Mouse (Mus musculus) kidney, adult 2 months (tissue): Measurements from ENCODE around the gene Clip2. TPM values are rescaled to one million over a fixed set of nuclear protein-coding genes. Genes with fewer than 3 reads are reported as not detected.

Experiments used
- DNase-seq: peaks from one replicate; pipeline ENCODE4 v3.0.0; 2021
- H3K27ac ChIP-seq: fragments of 200-500 bp; 2 replicates; pipeline ENCODE4 v1.5.1; 2012; ENCODE audit warnings: low read depth, low read length, control low read depth, inconsistent platforms; ENCODE audit not compliant: insufficient read depth
- H3K27me3 ChIP-seq: fragments of 200-500 bp; replicated peaks from 2 replicates; pipeline ENCODE4 v1.6.1; 2012; ENCODE audit warnings: mild to moderate bottlenecking, moderate library complexity, low read length, inconsistent platforms; ENCODE audit not compliant: control insufficient read depth, insufficient read depth
- H3K36me3 ChIP-seq: fragments of 200-500 bp; 2 replicates; pipeline ENCODE4 v1.6.1; 2012; ENCODE audit warnings: mild to moderate bottlenecking, moderate library complexity, low read length, inconsistent platforms; ENCODE audit not compliant: control insufficient read depth, insufficient read depth
- H3K4me1 ChIP-seq: fragments of 200-500 bp; 2 replicates; pipeline ENCODE4 v1.6.1; 2011; ENCODE audit warnings: low read length; ENCODE audit not compliant: control insufficient read depth, insufficient read depth
- H3K4me3 ChIP-seq: fragments of 200-500 bp; 2 replicates; pipeline ENCODE4 v1.5.1; 2011; ENCODE audit warnings: mild to moderate bottlenecking, low read depth, low read length, control low read depth; ENCODE audit not compliant: insufficient read depth
- CTCF ChIP-seq: fragments of 200-500 bp; conservative IDR thresholded peaks from 2 replicates; pipeline ENCODE4 v1.5.1; 2011; ENCODE audit warnings: low read depth, mild to moderate bottlenecking, control low read depth, low read length, moderate library complexity, mixed read lengths; ENCODE audit not compliant: insufficient read depth, insufficient read length
- POLR2A ChIP-seq: fragments of 200-500 bp; IDR thresholded peaks from one replicate; pipeline ENCODE4 v1.6.1; 2011; ENCODE audit warnings: low read depth, low read length, control low read depth
- WGBS: fragments of 180-500 bp; shearing (Covaris S2); methylation state at CpG from one replicate; pipeline ENCODE4 v1.1.7; 2018; 5-methylcytosine and 5-hydroxymethylcytosine counted together
- polyA plus RNA-seq: library from polyadenylated mRNA; depleted of rRNA; stranded (reverse); fragments of >200 nt; gene quantifications from 2 replicates; pipeline ENCODE4 v1.2.3, GENCODE M21; 2012

The Clip2 gene
- polyA plus RNA-seq, 1 experiment: 22.4 TPM

GRCm38 (mm10) chr5:134583006-134583883, 31.0 kb upstream of the Clip2 start:
- no peaks in the 10 kb centered on the region for H3K36me3 ChIP-seq
- 26% methylated on average over 15 of the region's 15 CpGs for WGBS
- no peaks in the 10 kb centered on the region for H3K27me3 ChIP-seq
- TF ChIP-seq POLR2A (no peak), CTCF (no peak)
- H3K4me3 ChIP-seq: peak overlapping the region; percentile 99
- peaks cover 4% of the 10 kb centered on the region; the same call in 1 of the 2 replicates for H3K4me1 ChIP-seq
- peak; percentile 44 for DNase-seq
- no peak overlapping the region for H3K27ac ChIP-seq

- peak; percentile 98 for DNase-seq
- H3K36me3 ChIP-seq: no peaks in the 10 kb centered on the region
- peak overlapping the region; percentile 99 for H3K4me3 ChIP-seq
- 7% methylated on average over 30 of the region's 30 CpGs for whole genome bisulfite sequencing
- no peaks in the 10 kb centered on the region for H3K27me3 ChIP-seq
- H3K27ac ChIP-seq: no peak overlapping the region
- H3K4me1 ChIP-seq: peaks cover 4% of the 10 kb centered on the region; the same call in 1 of the 2 replicates
- TF ChIP-seq POLR2A (no peak), CTCF (peak; percentile 66)
These were observed 30.1 kb upstream of the Clip2 start for GRCm38 (mm10) chr5:134582221-134582907.

GRCm38 (mm10) chr5:134581146-134581545, 28.9 kb upstream of the Clip2 start, which contains the start of gene Rfc2:
Gene Rfc2 (plus strand): TSS chr5:134581366.
- Histone ChIP-seq H3K27ac (peak within 1 kb of the TSS; percentile 72), H3K4me3 (no peak within 1 kb of the TSS), H3K27me3 (no peaks in the 10 kb centered on the region), H3K36me3 (no peaks in the 10 kb centered on the region), H3K4me1 (peaks cover 4% of the 10 kb centered on the region; the same call in 1 of the 2 replicates)
- TF ChIP-seq POLR2A (no peak), CTCF (no peak)
- 55% methylated on average over 5 of the region's 5 CpGs for WGBS
- DNase-seq: peak; percentile 80

- peaks cover 4% of the 10 kb centered on the region; the same call in 1 of the 2 replicates for H3K4me1 ChIP-seq
- no peak for DNase-seq
- H3K4me3 ChIP-seq: no peak overlapping the region
- no peaks in the 10 kb centered on the region for H3K36me3 ChIP-seq
- WGBS: 63% methylated on average over 3 of the region's 3 CpGs
- H3K27me3 ChIP-seq: no peaks in the 10 kb centered on the region
- H3K27ac ChIP-seq: no peak overlapping the region
- no peak for TF ChIP-seq POLR2A
- TF ChIP-seq CTCF: no peak
These were observed 26.9 kb upstream of the Clip2 start for GRCm38 (mm10) chr5:134579135-134579534.

GRCm38 (mm10) chr5:134577534-134577933, 25.3 kb upstream of the Clip2 start:
- Histone ChIP-seq H3K36me3 (no peaks in the 10 kb centered on the region), H3K27me3 (no peaks in the 10 kb centered on the region), H3K27ac (no peak overlapping the region), H3K4me3 (no peak overlapping the region), H3K4me1 (peaks cover 7% of the 10 kb centered on the region; the same call in 1 of the 2 replicates)
- DNase-seq: no peak
- WGBS: 76% methylated on average over 7 of the region's 7 CpGs
- no peak for TF ChIP-seq POLR2A
- TF ChIP-seq CTCF: no peak

- H3K27me3 ChIP-seq: no peaks in the 10 kb centered on the region
- H3K27ac ChIP-seq: no peak overlapping the region
- TF ChIP-seq POLR2A (no peak), CTCF (0 out of 2 replicates have a peak, but pooled peaks have one; percentile 7)
- H3K36me3 ChIP-seq: no peaks in the 10 kb centered on the region
- H3K4me3 ChIP-seq: no peak overlapping the region
- WGBS: 69% methylated on average over 14 of the region's 14 CpGs
- no peak for DNase-seq
- H3K4me1 ChIP-seq: peaks cover 7% of the 10 kb centered on the region; the same call in 1 of the 2 replicates
These were observed 24.4 kb upstream of the Clip2 start for GRCm38 (mm10) chr5:134576517-134577220.

GRCm38 (mm10) chr5:134575833-134576232, 23.6 kb upstream of the Clip2 start:
- no peak for TF ChIP-seq POLR2A
- Histone ChIP-seq H3K4me1 (peaks cover 7% of the 10 kb centered on the region; the same call in 1 of the 2 replicates), H3K36me3 (no peaks in the 10 kb centered on the region), H3K27ac (no peak overlapping the region), H3K4me3 (no peak overlapping the region), H3K27me3 (no peaks in the 10 kb centered on the region)
- WGBS: 97% methylated on average over 5 of the region's 5 CpGs
- DNase-seq: no peak
